Mouse (Mus musculus) stomach, postnatal 0 days (tissue): ENCODE measurements around the gene Pros1.

ENCODE experiments used
- CTCF ChIP-seq: IDR thresholded peaks from 2 replicates; pipeline ENCODE4 v1.5.1; 2016; ENCODE audit warnings: antibody characterized with exemption, low read depth, mild to moderate bottlenecking, moderate library complexity
- EP300 ChIP-seq: optimal IDR thresholded peaks from 2 replicates; pipeline ENCODE3; 2016; ENCODE audit warnings: antibody characterized with exemption

DNA sequence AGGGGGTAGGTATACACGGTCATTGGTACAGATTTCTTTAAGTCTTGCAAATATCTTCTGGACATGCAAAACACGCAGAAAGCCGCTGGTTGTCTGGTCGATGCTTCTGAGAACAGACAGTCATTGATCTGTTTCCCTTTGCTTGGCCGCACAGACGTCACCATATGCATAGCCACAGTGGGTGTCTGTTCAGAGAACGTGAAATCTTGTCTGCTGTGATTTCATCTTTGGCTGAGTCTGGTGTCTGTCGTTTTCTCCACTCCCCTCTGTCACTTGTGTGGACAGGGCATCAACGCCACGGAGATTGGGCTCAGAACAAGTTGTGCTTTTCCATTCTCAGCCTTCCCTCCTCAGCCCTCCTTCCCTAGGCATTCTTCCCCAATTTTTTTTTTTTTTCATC is 87.7 kb downstream of the Pros1 start:
- no peak for TF ChIP-seq EP300
- no peak for TF ChIP-seq CTCF
